Mouse (Mus musculus) layer of hippocampus, postnatal 25 days (tissue): ENCODE results near the gene Armc10. TPM values are rescaled to one million over a fixed set of nuclear protein-coding genes. Genes with fewer than 3 reads are reported as not detected.
"Not testable (repeated sequence)": the region's sequence is repeated elsewhere in the genome, so short reads cannot be mapped to it uniquely, and the experiment has no call there.

ENCODE experiments used
- DNase-seq, 2 experiments: peaks; one replicate each; pipeline ENCODE4 v3.0.0; 2022; ENCODE audit warnings: mixed read lengths in 2 of 2, low spot score in 1 of 2; ENCODE audit errors: extremely low spot score in 1 of 2
- total RNA-seq, 2 experiments: library from RNA; stranded (reverse); gene quantifications; 2 replicates each; pipeline ENCODE4 v1.2.3; 2021

Gene Armc10
- total RNA-seq, 2 experiments from 2014 or later = 21.2 to 22.3 TPM

GRCm38 (mm10) chr5:21663081-21663480 is 17.5 kb downstream of the Armc10 start:
- DNase-seq = no peak

DNA sequence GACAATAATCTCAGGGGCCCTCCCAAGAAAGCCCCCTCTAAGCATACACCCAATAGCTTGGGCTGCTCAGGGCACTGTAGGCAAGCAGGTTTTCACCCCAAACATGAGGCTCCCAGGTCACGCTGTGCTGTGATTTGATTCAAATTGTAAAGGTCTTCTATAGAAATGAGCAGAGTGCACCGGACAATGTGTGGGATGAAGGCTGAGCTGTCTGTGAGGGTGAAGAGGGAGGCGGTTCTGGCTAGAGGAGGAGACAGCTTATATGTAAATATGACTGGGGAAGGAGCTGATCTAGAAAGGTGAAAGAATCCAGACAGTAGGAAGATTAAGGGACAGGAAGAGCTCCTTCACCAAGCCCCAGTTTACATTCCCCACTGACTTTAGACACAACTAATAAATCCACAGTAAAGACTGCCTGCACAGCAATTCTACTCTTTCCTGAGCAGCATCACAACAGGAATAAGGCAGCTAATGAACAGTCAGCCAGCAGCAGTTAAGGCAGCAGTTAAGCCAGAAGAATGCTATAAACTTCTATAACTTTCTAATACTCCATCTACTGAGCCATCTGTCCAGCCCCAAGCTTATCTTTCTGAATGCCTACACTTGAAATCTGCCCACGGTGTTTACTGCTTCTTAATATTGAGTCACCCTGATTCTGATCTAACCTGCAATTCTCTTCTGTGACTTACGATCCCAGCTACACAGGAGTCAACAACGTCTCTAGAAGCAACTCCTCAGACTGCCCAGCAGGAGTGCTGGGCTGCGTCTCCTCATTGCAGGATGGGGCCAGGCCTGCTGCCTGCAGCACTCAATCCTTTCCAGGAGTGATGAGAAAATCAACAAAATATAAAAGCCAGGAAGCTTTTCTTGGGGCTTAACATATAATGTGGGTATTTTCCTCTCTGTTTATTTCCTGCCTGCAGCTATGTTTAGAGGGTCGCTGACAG is 21.9 kb downstream of the Armc10 start:
- no peak for DNase-seq

- DNase-seq = no peak
These were observed 23.7 kb downstream of the Armc10 start for GRCm38 (mm10) chr5:21669307-21669706.

GRCm38 (mm10) chr5:21672812-21673635 is 27.4 kb downstream of the Armc10 start:
- DNase-seq = no peak

DNA sequence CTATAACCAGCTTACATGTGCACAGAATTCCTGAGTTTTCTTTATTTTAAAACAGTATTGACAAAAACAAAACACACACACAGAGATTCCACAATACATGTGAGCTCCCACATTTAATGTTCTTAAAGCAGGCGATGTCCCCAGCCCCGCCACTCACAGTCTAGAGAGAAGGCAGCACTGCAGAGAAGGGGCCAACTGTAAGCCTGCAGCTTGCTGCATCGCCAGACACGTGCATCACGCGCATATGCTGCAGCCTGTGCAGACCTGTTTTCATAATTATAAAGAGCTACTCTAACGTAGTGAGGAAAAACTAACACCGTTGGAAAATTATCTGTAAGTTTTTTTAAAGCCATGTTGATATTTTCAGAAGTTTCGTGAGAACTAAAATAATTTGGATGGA is 28.1 kb downstream of the Armc10 start:
- no peak for DNase-seq

GRCm38 (mm10) chr5:21675019-21675418 is 29.4 kb downstream of the Armc10 start:
- no peak for DNase-seq

DNA sequence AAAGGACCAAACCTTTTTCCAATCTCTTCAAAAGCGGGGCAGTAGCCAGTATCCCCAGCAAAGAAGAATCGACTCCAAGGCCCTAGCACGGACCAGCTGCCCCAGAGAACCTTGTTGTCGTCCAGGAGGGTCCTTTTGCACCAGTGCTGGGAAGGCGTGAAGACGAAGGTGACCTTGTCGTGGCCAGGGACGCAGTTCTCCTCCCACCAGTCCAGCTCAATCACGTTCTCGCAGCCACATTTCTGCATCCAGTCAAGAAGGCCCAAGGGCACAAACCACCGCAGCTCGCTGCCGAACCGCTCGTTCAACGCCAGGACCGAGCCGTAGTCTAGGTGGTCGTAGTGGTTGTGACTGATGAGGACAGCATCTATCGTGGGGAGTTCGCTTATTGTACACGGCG is 29.9 kb downstream of the Armc10 start:
- DNase-seq = no peak

GRCm38 (mm10) chr5:21677939-21678338 is 32.3 kb downstream of the Armc10 start:
- no peak for DNase-seq

- DNase-seq = no peak
These were observed 32.8 kb downstream of the Armc10 start for GRCm38 (mm10) chr5:21678363-21678762.

GRCm38 (mm10) chr5:21680029-21680428 is 34.4 kb downstream of the Armc10 start:
- DNase-seq = no peak

GRCm38 (mm10) chr5:21680940-21681339 is 35.3 kb downstream of the Armc10 start:
- DNase-seq = no peak

GRCm38 (mm10) chr5:21683811-21684210 is 38.2 kb downstream of the Armc10 start:
- no peak for DNase-seq

GRCm38 (mm10) chr5:21685001-21685400 is 39.4 kb downstream of the Armc10 start:
- DNase-seq = no peak

DNA sequence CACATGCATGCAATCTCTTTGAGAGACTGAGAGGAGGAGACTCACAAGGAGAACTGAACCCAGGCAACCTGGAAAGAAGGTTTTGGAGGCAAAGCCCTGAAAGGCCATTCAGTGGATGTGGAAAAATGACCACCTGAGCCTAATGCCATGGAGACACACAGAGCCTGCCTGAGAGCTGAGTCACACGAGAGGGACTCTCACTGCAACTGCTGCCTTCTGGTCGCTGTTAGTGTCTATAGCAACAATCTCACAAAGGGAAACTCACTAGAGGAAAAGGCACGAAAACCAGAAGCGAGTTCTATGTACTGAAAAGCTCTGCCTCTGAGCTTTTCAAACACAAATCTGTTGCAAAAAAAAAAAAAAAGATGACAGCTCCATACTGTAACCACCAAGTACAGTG is 41.4 kb downstream of the Armc10 start:
- peak in 1 of 2 experiments; percentile 30 for DNase-seq

DNA sequence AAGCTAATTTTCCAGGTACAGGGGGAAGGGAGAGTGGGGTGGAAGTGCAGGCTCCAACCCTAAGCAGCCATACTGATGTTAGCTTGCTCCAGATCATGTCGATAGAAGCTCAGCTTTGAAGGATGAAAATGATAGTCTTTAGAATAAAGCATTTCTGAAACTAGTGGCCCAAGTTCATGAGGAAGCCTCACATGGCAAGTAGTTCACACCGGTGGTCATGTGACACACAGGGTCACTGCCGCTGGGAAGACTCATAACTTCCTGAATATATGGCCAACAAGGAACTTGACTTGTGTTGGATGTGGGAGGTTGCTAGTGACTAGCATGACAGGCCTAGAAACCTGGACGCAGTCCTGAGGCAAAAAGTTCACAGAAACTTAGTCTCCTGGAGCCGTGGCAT is 46.6 kb downstream of the Armc10 start:
- DNase-seq = no peak

DNA sequence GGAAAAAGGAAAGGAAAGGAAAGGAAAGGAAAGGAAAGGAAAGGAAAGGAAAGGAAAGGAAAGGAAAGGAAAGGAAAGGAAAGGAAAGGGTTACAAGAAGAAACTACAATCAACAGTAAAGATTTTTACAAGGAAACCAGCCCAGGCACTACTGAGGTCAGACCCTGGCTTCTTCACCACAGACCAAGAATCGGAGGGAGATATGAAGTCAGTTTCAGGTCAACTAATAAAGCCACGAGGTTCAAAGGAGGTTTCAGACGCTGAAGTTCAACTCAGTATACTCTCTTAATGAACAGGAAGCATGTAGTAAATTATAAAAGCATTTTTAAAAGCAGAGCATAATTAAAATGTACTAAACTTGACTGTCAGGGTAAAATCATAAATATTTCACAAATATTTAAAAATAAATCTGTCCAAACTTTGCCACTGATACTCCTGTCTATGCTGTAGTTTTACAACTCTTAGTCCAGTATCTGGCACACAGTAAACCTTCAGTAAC is 47.8 kb downstream of the Armc10 start:
- DNase-seq = no peak

DNA sequence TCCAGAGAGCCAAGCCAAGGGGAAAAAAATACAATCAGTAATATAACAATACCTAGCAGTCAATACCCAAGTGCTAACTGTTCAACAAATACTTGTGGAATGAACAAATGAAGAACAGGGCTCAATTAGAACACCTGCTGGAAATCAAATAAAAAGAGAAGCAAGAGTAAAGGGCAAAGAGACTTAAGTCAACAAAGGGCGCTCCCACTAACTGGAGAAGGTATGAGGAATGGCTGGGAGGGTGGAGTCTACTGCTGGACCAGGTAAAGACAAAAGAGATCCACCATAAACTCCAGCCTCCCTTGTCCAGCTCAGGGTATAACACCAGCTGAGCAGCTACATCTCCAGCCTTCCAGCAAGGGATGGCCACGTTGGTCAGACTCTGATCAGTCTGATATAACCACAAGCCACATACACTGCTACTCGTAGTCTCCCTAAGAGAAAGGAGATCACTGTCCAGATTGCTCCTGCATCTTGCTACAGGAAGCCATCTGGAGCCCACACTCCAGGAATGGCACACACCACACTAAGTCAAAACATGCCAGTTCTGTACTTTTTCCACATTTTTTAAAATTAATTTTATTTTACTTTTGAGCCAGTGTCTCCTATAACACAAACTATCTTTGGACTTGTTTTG is 49.4 kb downstream of the Armc10 start:
- DNase-seq = no peak

- not testable (repeated sequence) for DNase-seq
These were observed 53.9 kb downstream of the Armc10 start for GRCm38 (mm10) chr5:21699555-21699954.

- no peak for DNase-seq
These were observed 54.7 kb downstream of the Armc10 start for GRCm38 (mm10) chr5:21700272-21700821.

GRCm38 (mm10) chr5:21700934-21701333 is 55.3 kb downstream of the Armc10 start:
- no peak for DNase-seq
